Mouse (Mus musculus) cortical plate, adult 2 months (tissue): Measurements from ENCODE around the gene Hipk1.

ENCODE experiments used
- CTCF ChIP-seq: fragments of 200-500 bp; IDR thresholded peaks from 2 replicates; pipeline ENCODE4 v1.5.1; 2011; ENCODE audit warnings: mild to moderate bottlenecking, control low read depth, low read length; ENCODE audit not compliant: insufficient read depth; ENCODE audit errors: extremely low read depth
- POLR2A ChIP-seq: fragments of 200-500 bp; IDR thresholded peaks from 2 replicates; pipeline ENCODE4 v1.6.1; 2011; ENCODE audit warnings: mild to moderate bottlenecking, low read length, control low read depth; ENCODE audit not compliant: insufficient read depth; ENCODE audit errors: extremely low read depth

DNA sequence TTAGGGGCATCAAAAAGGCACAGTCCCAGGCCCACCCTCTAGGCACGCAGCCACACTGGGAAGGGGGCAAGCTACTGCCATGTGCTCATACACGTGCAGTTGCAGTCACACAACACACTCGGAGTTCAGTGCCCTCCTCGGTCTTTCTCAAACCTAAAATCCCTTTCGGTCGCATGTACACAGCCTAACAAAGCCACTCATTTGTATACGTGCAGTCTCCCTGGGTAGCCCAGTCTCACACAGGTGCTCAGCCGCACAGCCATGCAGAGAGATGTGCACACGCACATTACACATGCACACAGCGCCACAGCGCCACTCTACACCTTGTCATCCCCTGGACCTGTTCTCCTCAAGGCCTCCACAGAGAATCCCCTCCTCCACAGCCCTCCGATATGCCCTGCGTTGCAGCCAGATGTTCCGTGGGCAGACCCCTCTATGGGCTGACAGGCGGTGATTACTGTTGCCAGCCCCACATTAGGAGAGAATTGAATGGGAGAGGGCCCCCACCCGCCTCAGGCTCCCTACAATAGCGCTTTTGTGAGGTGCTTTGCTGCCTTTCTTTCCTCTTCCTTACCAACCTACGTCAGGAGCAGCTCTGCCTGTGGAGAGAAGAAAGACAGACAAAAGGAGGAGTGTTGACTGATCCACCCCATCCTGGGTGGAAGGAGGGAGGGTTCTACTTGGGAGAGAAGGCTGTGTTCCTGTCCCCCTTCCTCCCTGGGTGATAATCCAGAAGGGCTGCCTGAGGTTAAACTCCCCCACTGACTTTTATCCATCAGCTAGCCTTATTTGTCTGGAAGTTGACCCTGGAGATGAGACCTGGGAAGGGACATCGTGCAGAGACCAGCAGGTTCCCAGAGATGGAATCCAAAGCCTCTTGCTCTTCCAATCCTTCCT is 57.3 kb downstream of the Hipk1 start:
- TF ChIP-seq POLR2A (no peak), CTCF (no peak)
